Mouse (Mus musculus): ENCODE data around the gene Wfdc1.

Wfdc1 gene

GRCm38 (mm10) chr8:119666219-119666951 is at the start of gene Wfdc1:
Gene Wfdc1, plus strand, starts transcription at chr8:119666365.
- DNase-seq (ENCODE audit: low read depth), result no peak

GRCm38 (mm10) chr8:119616811-119617210 is 49.4 kb upstream of the Wfdc1 start:
- no peak for DNase-seq (ENCODE audit: low read depth)

- no peak for DNase-seq (ENCODE audit: low read depth)
Observed at GRCm38 (mm10) chr8:119617586-119617985, 48.6 kb upstream of the Wfdc1 start.

- DNase-seq (ENCODE audit: low read depth), result no peak
Observed at GRCm38 (mm10) chr8:119618887-119619286, 47.3 kb upstream of the Wfdc1 start.

- DNase-seq (ENCODE audit: low read depth), result no peak
Observed at GRCm38 (mm10) chr8:119620116-119620840, 45.9 kb upstream of the Wfdc1 start.

DNA sequence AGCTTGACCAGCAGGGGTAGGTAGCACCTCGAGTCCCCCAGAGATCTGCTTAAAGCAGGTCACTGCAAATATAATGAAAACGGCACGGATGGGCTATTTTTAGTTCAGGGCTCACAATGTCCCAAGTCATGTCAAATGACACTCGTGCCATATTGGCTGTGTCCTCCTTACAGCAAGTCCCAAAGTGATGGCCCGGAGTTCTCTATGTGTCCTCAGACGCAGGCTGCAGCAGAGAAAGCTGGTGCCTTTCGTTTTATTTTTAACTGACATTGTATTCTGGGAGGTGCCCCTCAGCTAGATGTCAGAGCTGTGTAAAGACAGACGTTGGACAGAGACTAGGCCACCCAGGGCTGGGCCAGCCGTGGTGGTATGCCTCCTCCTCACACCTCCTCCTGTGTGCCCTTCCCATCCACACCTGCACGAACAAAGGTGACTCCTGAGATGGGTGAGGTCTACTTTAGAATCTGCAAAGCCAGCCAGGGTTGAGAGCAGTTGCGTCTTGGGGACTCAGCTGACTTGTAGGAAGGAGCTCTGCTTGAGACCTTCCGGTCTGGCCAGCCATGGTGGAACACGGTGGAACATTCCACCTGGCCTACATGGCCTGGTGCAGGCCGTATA is 45.2 kb upstream of the Wfdc1 start:
- no peak for DNase-seq (ENCODE audit: low read depth)

GRCm38 (mm10) chr8:119622555-119622954 is 43.6 kb upstream of the Wfdc1 start:
- DNase-seq (ENCODE audit: low read depth), result no peak

DNA sequence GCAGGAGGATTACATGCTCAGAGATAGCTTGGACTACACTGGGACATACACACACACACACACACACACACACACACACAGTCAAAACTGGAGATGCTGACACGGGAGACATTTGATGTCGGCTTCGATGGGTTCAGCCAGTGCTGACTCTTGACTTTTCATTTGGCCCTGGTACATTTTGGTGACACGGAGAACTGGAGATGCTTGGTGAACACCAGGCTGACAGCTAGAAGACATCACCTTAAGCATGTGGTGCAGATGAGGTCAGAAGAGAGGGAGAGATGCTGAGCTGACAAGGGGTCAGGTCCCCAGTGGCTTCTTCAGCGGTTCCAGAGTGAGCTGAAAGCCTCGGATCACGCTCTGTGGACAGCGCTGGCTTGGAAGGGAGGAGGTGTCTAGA is 43.1 kb upstream of the Wfdc1 start:
- no peak for DNase-seq (ENCODE audit: low read depth)

- DNase-seq (ENCODE audit: low read depth), result no peak
Observed at GRCm38 (mm10) chr8:119623744-119624143, 42.4 kb upstream of the Wfdc1 start.

DNA sequence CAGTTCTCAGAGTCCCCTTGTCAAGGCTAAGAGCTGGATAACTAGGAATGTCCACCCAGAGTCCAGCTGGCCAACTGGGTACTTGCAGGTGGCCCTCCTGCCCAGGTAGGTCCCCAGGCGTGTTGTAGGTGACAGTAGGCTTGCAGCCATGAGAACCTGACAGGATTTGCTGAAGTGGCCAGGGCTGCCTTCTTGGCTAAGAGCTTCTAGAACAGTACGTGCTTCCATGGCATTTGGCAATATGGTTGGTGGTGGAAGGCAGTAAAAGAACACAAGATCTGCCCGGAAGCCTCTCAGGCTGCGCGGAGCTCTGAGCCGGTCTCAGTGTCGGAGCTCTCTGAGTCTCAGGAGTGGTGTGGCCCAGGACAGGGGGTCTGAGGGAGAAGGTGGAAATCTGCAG is 41.2 kb upstream of the Wfdc1 start:
- no peak for DNase-seq (ENCODE audit: low read depth)

- no peak for DNase-seq (ENCODE audit: low read depth)
Observed at GRCm38 (mm10) chr8:119625788-119626187, 40.4 kb upstream of the Wfdc1 start.

DNA sequence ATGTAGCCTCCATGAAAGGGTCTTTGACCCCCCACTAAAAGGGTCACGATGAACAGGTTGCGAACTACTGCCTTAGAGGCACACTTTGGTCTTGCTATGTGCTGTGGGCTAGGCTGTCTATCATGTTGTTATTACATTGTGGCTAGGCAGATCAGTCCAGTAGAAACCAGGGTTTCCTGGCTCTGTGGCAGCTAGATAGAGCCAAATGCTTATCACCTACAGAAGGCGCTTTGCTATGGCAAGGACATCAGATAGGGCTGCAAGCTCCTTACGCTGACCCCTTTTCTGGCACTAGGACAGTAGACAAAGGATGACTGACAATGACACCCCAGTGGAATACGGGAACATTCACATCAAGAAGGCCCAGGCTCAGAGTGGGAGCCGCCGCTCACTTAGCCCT is 39.0 kb upstream of the Wfdc1 start:
- DNase-seq (ENCODE audit: low read depth), result no peak

- no peak for DNase-seq (ENCODE audit: low read depth)
Observed at GRCm38 (mm10) chr8:119627613-119628359, 38.4 kb upstream of the Wfdc1 start.

DNA sequence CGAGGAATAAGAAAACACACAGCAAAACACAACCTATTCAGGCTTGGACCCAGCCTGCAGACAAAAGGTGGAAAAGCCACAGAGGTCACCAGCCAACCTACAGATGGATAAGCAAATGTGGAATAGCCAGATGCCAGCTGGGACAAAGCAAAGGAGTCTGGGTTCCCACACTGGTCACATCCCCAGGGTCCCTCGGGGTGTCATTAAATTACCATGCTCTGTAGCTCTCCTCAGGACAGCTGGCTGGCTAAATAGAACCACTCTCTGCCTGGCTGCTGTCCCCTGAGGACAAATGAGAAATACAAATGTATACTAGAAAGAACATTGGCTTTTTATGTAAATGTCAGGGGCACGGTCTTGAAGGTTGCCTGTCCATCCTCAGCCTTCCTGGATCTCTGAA is 35.3 kb upstream of the Wfdc1 start:
- no peak for DNase-seq (ENCODE audit: low read depth)

- DNase-seq (ENCODE audit: low read depth), result no peak
Observed at GRCm38 (mm10) chr8:119632246-119632645, 33.9 kb upstream of the Wfdc1 start.

DNA sequence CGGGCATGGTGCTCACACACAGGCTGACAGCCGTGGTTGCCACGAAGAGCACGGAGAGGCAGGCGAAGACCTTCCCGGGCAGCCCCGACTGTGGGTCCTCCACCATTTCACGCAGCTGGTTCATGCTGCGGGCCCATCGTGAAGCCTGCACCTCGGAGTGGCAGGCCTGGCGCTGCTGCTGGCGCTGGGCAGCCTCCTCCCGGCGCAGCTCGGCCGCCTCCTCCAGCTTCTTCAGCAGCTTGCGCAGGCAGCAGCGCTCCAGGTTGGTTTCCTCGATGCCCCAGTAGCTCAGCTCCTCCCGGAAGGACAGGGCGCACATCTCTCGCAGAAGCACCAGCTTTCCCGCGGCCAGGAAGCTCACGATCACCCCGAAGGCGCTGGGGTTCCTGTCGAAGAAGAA is 33.3 kb upstream of the Wfdc1 start:
- no peak for DNase-seq (ENCODE audit: low read depth)

- no peak for DNase-seq (ENCODE audit: low read depth)
Observed at GRCm38 (mm10) chr8:119634616-119635336, 31.4 kb upstream of the Wfdc1 start.

- no peak for DNase-seq (ENCODE audit: low read depth)
Observed at GRCm38 (mm10) chr8:119635378-119635777, 30.8 kb upstream of the Wfdc1 start, which contains the start of gene Kcng4. Gene Kcng4, minus strand, starts transcription at chr8:119635680.

- no peak for DNase-seq (ENCODE audit: low read depth)
Observed at GRCm38 (mm10) chr8:119635958-119636357, 30.2 kb upstream of the Wfdc1 start.

GRCm38 (mm10) chr8:119636766-119637165 is 29.4 kb upstream of the Wfdc1 start:
- DNase-seq (ENCODE audit: low read depth), result no peak

GRCm38 (mm10) chr8:119637381-119637780 is 28.8 kb upstream of the Wfdc1 start:
- DNase-seq (ENCODE audit: low read depth), result no peak

GRCm38 (mm10) chr8:119638261-119638660 is 27.9 kb upstream of the Wfdc1 start:
- DNase-seq (ENCODE audit: low read depth), result no peak
